Mouse (Mus musculus) midbrain, embryonic 13.5 days (tissue): Measurements from ENCODE around the gene Smox. TPM values are rescaled to one million over a fixed set of nuclear protein-coding genes. Genes with fewer than 3 reads are reported as not detected.

Source experiments
- ATAC-seq: fragments of 200-750 bp; cut with Nextera tagmentation; 2 replicates; pipeline ENCODE4 v1.8.0; 2017; ENCODE audit warnings: mild to moderate bottlenecking, moderate TSS enrichment, moderate library complexity
- H3K27ac ChIP-seq: fragments of 300-500 bp; sonication (generic); 2 replicates; pipeline ENCODE4 v1.5.1; 2015; ENCODE audit warnings: inconsistent platforms, mild to moderate bottlenecking, moderate library complexity
- H3K27me3 ChIP-seq: fragments of 300-500 bp; sonication (generic); 2 replicates; pipeline ENCODE4 v1.6.1; 2015; ENCODE audit warnings: mild to moderate bottlenecking, inconsistent platforms
- H3K36me3 ChIP-seq: fragments of 300-500 bp; sonication (generic); 2 replicates; pipeline ENCODE4 v1.6.1; 2015; ENCODE audit warnings: mild to moderate bottlenecking, inconsistent platforms
- H3K4me1 ChIP-seq: fragments of 300-500 bp; sonication (generic); replicated peaks from 2 replicates; pipeline ENCODE4 v1.6.1; 2015; ENCODE audit warnings: inconsistent platforms
- H3K4me2 ChIP-seq: fragments of 300-500 bp; sonication (generic); replicated peaks from 2 replicates; pipeline ENCODE4 v1.6.1; 2015; ENCODE audit warnings: moderate library complexity, mild to moderate bottlenecking, inconsistent platforms
- H3K4me3 ChIP-seq: fragments of 300-500 bp; sonication (generic); replicated peaks from 2 replicates; pipeline ENCODE4 v1.5.1; 2015; ENCODE audit warnings: mild to moderate bottlenecking, inconsistent platforms
- H3K9ac ChIP-seq: fragments of 300-500 bp; sonication (generic); replicated peaks from 2 replicates; pipeline ENCODE4 v1.6.1; 2015; ENCODE audit warnings: mild to moderate bottlenecking, inconsistent platforms
- H3K9me3 ChIP-seq: fragments of 300-500 bp; sonication (generic); 2 replicates; pipeline ENCODE4 v1.6.1; 2016; ENCODE audit warnings: mild to moderate bottlenecking, inconsistent platforms
- WGBS: fragments of 180-500 bp; shearing (Covaris S2); methylation state at CpG from one replicate; pipeline ENCODE4 v1.1.7; 2015; 5-methylcytosine and 5-hydroxymethylcytosine counted together
- polyA plus RNA-seq: library from polyadenylated mRNA; unstranded; fragments of >200 nt; fragmentation: Nextera tagmentation; extraction: Ambion mirVana; gene quantifications from 2 replicates; pipeline ENCODE4 v1.2.1, GENCODE M21; 2015

The Smox gene
- polyA plus RNA-seq, 1 experiment from 2014 or later: 45.5 TPM

- peaks cover 76% of the 10 kb centered on the region for H3K27me3 ChIP-seq
- H3K4me2 ChIP-seq: peak overlapping the region; percentile 74
- H3K4me1 ChIP-seq: peaks cover 20% of the 10 kb centered on the region
- no peaks in the 10 kb centered on the region for H3K36me3 ChIP-seq
- H3K27ac ChIP-seq: no peak overlapping the region
- peak; percentile 80 for ATAC-seq
- under 1% methylated on average over 25 of the region's 30 CpGs for WGBS
- no peaks in the 10 kb centered on the region for H3K9me3 ChIP-seq
- H3K4me3 ChIP-seq: peak overlapping the region; percentile 44
- peak overlapping the region; percentile 60 for H3K9ac ChIP-seq
Observed at GRCm38 (mm10) chr2:131562586-131563122, 71.4 kb downstream of the Smox start.

Other genes starting within 250 kb of the Smox start
- 29.2 and 33.9 TPM in 2 replicates for gene Pank2, start 229.0 kb upstream of the Smox start, polyA plus RNA-seq
- gene Rnf24, start 138.6 kb upstream of the Smox start, polyA plus RNA-seq: 23.1 and 23.6 TPM in 2 replicates
- not detected in 2 replicates for gene Adra1d, start 70.8 kb downstream of the Smox start, polyA plus RNA-seq